Mouse (Mus musculus) E14TG2a.4 (cell line): ENCODE results near the gene Gm21750.
"Not testable (repeated sequence)": the region's sequence is repeated elsewhere in the genome, so short reads cannot be mapped to it uniquely, and the experiment has no call there.

Experiments
- CTCF ChIP-seq: conservative IDR thresholded peaks from 2 replicates; pipeline ENCODE4 v1.5.1; 2014; ENCODE audit warnings: low read length
- POU5F1 ChIP-seq: IDR thresholded peaks from 2 replicates; pipeline ENCODE4 v1.6.1; 2014; ENCODE audit warnings: low read length, borderline replicate concordance

GRCm38 (mm10) chr14:73660925-73661324 lies at the start of gene Gm21750:
- not testable (repeated sequence) for TF ChIP-seq CTCF, POU5F1
